Mouse (Mus musculus) neural tube, embryonic 13.5 days (tissue): ENCODE results near the gene Odf3b. TPM values are rescaled to one million over a fixed set of nuclear protein-coding genes. Genes with fewer than 3 reads are reported as not detected.
A peak's percentile ranks its signal among the peaks of the same experiment; 100 is the strongest.

Experiments used
- ATAC-seq: fragments of 200-750 bp; cut with Nextera tagmentation; 2 replicates; pipeline ENCODE4 v1.8.0; 2017; ENCODE audit warnings: low read depth, mild to moderate bottlenecking, moderate TSS enrichment, moderate library complexity
- H3K27ac ChIP-seq: fragments of 300-500 bp; sonication (generic); replicated peaks from 2 replicates; pipeline ENCODE4 v1.5.1; 2015; ENCODE audit warnings: moderate library complexity, mild to moderate bottlenecking, inconsistent platforms
- H3K27me3 ChIP-seq: fragments of 300-500 bp; sonication (generic); 2 replicates; pipeline ENCODE4 v1.6.1; 2015; ENCODE audit warnings: mild to moderate bottlenecking, inconsistent platforms
- H3K36me3 ChIP-seq: fragments of 300-500 bp; sonication (generic); 2 replicates; pipeline ENCODE4 v1.6.1; 2015; ENCODE audit warnings: mild to moderate bottlenecking, inconsistent platforms
- H3K4me1 ChIP-seq: fragments of 300-500 bp; sonication (generic); replicated peaks from 2 replicates; pipeline ENCODE4 v1.6.1; 2015; ENCODE audit warnings: inconsistent platforms
- H3K4me2 ChIP-seq: fragments of 300-500 bp; sonication (generic); 2 replicates; pipeline ENCODE4 v1.6.1; 2015; ENCODE audit warnings: inconsistent platforms, mild to moderate bottlenecking, moderate library complexity
- H3K4me3 ChIP-seq: fragments of 300-500 bp; sonication (generic); 2 replicates; pipeline ENCODE4 v1.5.1; 2015; ENCODE audit warnings: mild to moderate bottlenecking, inconsistent platforms
- H3K9ac ChIP-seq: fragments of 300-500 bp; sonication (generic); 2 replicates; pipeline ENCODE4 v1.6.1; 2015; ENCODE audit warnings: moderate library complexity, mild to moderate bottlenecking, inconsistent platforms
- H3K9me3 ChIP-seq: fragments of 300-500 bp; sonication (generic); 2 replicates; pipeline ENCODE4 v1.6.1; 2016; ENCODE audit warnings: inconsistent platforms
- WGBS: fragments of 180-500 bp; shearing (Covaris S2); methylation state at CpG from one replicate; pipeline ENCODE4 v1.1.7; 2015; 5-methylcytosine and 5-hydroxymethylcytosine counted together
- polyA plus RNA-seq: library from polyadenylated mRNA; unstranded; fragments of >200 nt; fragmentation: Nextera tagmentation; extraction: Ambion mirVana; gene quantifications from 2 replicates; pipeline ENCODE4 v1.2.1, GENCODE M21; 2015

Odf3b gene
- 0.27 and 1.9 TPM in 2 replicates for polyA plus RNA-seq

GRCm38 (mm10) chr15:89378831-89379401, at the start of gene Odf3b:
TSS of gene Odf3b (minus strand) at chr15:89379282.
- Histone ChIP-seq H3K4me2 (peak within 1 kb of the TSS; percentile 59), H3K4me3 (peak within 1 kb of the TSS; percentile 36), H3K4me1 (peaks cover 29% of the 10 kb centered on the region), H3K27me3 (peaks cover 70% of the 10 kb centered on the region), H3K9me3 (no peaks in the 10 kb centered on the region), H3K27ac (no peak within 1 kb of the TSS), H3K9ac (peak within 1 kb of the TSS; percentile 52), H3K36me3 (no peaks in the 10 kb centered on the region)
- ATAC-seq, result no peak
- WGBS, result under 1% methylated on average over 33 of the region's 33 CpGs

DNA sequence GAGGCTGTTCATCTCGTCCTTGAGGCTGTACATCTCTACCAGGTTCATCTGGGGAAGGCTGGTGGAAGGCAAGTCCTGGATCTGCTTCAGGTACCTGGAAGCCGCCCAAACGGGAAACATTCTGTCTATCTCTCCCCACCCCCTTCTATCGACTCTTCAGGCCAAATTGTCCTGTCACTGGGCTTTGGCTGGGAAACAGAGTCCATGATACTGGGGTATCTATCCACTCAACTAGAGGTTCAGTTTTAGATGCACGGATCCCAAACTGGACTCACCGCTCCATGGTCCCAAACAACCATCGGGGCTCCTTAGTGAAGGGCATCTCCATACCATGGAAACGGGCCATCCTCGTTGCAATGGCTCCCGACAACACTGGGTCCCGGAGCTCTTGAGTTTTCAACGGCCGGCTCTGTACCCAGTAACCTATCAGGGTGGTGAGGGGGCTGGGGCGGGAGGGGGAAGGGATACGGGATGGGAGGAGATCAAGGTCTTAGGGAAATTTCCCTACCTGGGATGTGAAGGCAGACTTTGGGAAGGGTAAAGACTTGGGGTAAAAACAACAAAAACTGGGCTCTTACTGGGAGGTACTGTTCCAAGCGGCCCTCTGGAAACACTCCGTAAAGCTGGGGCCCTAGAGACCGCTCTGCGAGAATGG, 49.2 kb upstream of the Odf3b start:
- Histone ChIP-seq H3K4me2 (peak overlapping the region; percentile 95), H3K4me3 (peak overlapping the region; percentile 77), H3K9ac (peak overlapping the region; percentile 87), H3K36me3 (peaks cover 37% of the 10 kb centered on the region), H3K27ac (no peak overlapping the region), H3K27me3 (no peaks in the 10 kb centered on the region), H3K9me3 (no peaks in the 10 kb centered on the region), H3K4me1 (peaks cover 33% of the 10 kb centered on the region)
- no peak for ATAC-seq
- 82% methylated on average over 19 of the region's 19 CpGs for WGBS

- peaks cover 49% of the 10 kb centered on the region for H3K36me3 ChIP-seq
Measured at GRCm38 (mm10) chr15:89426716-89427115, 47.6 kb upstream of the Odf3b start.

DNA sequence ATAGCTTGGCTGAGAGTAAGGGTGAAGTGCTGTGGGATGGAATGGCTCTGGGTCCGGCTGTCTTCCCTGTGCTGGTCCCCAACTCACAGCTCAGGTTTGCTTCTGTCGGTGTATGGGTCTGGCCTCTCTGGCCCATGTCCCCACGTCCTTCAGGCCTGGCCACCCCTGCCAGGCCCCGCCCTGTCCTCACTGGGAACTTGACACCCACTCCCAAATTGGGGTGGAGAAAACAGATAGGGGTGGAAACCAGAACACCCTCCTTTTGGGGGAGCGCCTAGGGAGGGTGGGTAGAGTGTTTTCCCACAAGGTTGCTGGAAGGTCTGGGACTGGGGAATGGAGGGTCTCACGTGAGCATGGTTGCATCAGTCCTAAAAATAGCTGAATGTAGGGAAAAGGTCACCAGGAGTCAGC, 46.6 kb upstream of the Odf3b start, which contains the start of gene Cpt1b:
Gene Cpt1b, minus strand, starts transcription at position 153 of the 411 bp plus-strand sequence.
- ATAC-seq, result no peak
- WGBS, result 31% methylated on average over 6 of the region's 6 CpGs
- no peaks in the 10 kb centered on the region for H3K27me3 ChIP-seq
- peaks cover 56% of the 10 kb centered on the region for H3K36me3 ChIP-seq
- H3K9ac ChIP-seq, result no peak within 1 kb of the TSS
- no peak within 1 kb of the TSS for H3K4me3 ChIP-seq
- H3K9me3 ChIP-seq, result no peaks in the 10 kb centered on the region
- peaks cover 20% of the 10 kb centered on the region for H3K4me1 ChIP-seq
- H3K4me2 ChIP-seq, result no peak within 1 kb of the TSS
- no peak within 1 kb of the TSS for H3K27ac ChIP-seq

More at GRCm38 (mm10) chr15:89426716-89427115, 47.6 kb upstream of the Odf3b start:
- Histone ChIP-seq H3K4me3 (no peak overlapping the region), H3K4me2 (no peak overlapping the region), H3K27ac (no peak overlapping the region), H3K9ac (no peak overlapping the region), H3K27me3 (no peaks in the 10 kb centered on the region), H3K9me3 (no peaks in the 10 kb centered on the region), H3K4me1 (peaks cover 30% of the 10 kb centered on the region)
- no peak for ATAC-seq
- WGBS, result 92% methylated on average over 10 of the region's 10 CpGs

GRCm38 (mm10) chr15:89424621-89425020, 45.5 kb upstream of the Odf3b start:
- Histone ChIP-seq H3K9me3 (no peaks in the 10 kb centered on the region), H3K9ac (no peak overlapping the region), H3K4me3 (no peak overlapping the region), H3K27me3 (no peaks in the 10 kb centered on the region), H3K4me2 (no peak overlapping the region), H3K36me3 (peaks cover 67% of the 10 kb centered on the region), H3K4me1 (peaks cover 13% of the 10 kb centered on the region), H3K27ac (no peak overlapping the region)
- WGBS, result 83% methylated on average over 8 of the region's 8 CpGs
- no peak for ATAC-seq

DNA sequence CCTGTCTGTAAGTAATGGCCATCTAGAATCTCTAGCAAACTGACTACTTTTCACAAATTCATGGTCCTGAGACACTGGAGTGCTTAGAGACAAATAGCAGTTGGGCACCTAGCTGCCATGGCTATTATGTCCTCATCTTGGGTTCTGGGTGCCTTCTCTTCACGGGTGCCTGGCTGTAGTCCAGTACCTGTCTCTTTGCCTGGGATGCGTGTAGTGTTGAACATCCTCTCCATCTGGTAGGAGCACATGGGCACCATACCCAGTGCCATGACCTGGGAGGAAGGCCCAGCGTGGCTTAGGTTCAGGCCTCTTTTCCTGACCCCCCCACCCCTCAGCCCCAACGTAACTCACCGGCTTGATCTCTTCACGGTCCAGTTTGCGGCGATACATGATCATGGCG, 42.9 kb upstream of the Odf3b start:
- Histone ChIP-seq H3K36me3 (peaks cover 84% of the 10 kb centered on the region), H3K4me1 (0 out of 2 replicates have a peak, but pooled peaks cover 2% of the 10 kb centered on the region), H3K9ac (no peak overlapping the region), H3K27me3 (no peaks in the 10 kb centered on the region), H3K4me2 (no peak overlapping the region), H3K27ac (no peak overlapping the region), H3K4me3 (no peak overlapping the region), H3K9me3 (no peaks in the 10 kb centered on the region)
- ATAC-seq, result no peak
- WGBS, result 93% methylated on average over 9 of the region's 9 CpGs

DNA sequence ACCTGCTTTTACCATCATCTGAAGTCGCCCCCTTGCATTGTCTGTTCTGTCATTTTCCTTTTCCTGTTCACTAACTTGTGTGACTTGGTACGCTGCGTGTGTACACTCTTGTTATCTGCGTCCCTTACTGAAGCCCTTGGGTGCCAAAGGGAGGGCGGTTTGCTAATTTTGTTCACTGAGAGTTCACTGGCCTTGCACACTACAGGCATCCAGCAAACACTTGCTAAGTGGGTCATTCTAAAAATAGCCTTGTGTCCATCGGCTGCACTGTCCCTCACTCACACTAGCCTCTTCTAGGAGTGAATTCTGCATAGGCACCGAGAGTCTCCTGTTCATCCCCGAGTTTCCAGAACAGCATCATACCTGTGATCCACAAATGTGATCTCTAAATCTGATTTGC, 36.2 kb upstream of the Odf3b start:
- Histone ChIP-seq H3K27me3 (no peaks in the 10 kb centered on the region), H3K9ac (no peak overlapping the region), H3K4me3 (no peak overlapping the region), H3K36me3 (peaks cover 42% of the 10 kb centered on the region), H3K4me1 (no peaks in the 10 kb centered on the region), H3K4me2 (no peak overlapping the region), H3K27ac (no peak overlapping the region), H3K9me3 (no peaks in the 10 kb centered on the region)
- no peak for ATAC-seq
- WGBS, result 93% methylated on average over 8 of the region's 8 CpGs

- Histone ChIP-seq H3K36me3 (no peaks in the 10 kb centered on the region), H3K9me3 (peaks cover 16% of the 10 kb centered on the region; the same call in 1 of the 2 replicates), H3K9ac (no peak within 1 kb of the TSS), H3K4me3 (no peak within 1 kb of the TSS), H3K27me3 (no peaks in the 10 kb centered on the region), H3K4me2 (no peak within 1 kb of the TSS), H3K4me1 (no peaks in the 10 kb centered on the region), H3K27ac (no peak within 1 kb of the TSS)
- 82% methylated on average over 24 of the region's 24 CpGs for WGBS
- no peak for ATAC-seq
Measured at GRCm38 (mm10) chr15:89410118-89410517, 31.0 kb upstream of the Odf3b start, which contains the start of gene Syce3. TSS of gene Syce3 (minus strand) at chr15:89410503.

DNA sequence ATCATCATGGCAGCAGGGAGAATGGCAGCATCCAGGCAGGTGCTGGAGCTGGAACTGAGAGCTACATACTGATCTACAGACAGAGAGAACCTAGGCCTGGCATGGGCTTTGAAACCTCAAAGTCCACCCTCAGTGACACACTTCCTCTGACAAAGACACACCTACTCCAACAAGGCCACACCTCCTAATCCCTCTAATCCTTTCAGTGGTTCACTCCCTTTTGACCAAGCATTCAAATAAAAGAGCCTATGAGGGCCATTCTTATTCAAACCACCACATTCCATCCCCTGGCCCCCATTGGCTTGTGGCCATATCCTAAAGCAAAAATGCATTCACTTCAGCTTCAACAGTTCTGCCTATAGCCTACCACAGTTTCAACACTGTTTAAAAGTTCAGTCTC, 27.6 kb upstream of the Odf3b start:
- H3K27me3 ChIP-seq, result no peaks in the 10 kb centered on the region
- no peaks in the 10 kb centered on the region for H3K4me1 ChIP-seq
- H3K4me3 ChIP-seq, result no peak overlapping the region
- ATAC-seq, result no peak
- H3K27ac ChIP-seq, result no peak overlapping the region
- H3K4me2 ChIP-seq, result no peak overlapping the region
- H3K9me3 ChIP-seq, result peaks cover 16% of the 10 kb centered on the region; the same call in 1 of the 2 replicates
- H3K9ac ChIP-seq, result no peak overlapping the region
- H3K36me3 ChIP-seq, result no peaks in the 10 kb centered on the region

DNA sequence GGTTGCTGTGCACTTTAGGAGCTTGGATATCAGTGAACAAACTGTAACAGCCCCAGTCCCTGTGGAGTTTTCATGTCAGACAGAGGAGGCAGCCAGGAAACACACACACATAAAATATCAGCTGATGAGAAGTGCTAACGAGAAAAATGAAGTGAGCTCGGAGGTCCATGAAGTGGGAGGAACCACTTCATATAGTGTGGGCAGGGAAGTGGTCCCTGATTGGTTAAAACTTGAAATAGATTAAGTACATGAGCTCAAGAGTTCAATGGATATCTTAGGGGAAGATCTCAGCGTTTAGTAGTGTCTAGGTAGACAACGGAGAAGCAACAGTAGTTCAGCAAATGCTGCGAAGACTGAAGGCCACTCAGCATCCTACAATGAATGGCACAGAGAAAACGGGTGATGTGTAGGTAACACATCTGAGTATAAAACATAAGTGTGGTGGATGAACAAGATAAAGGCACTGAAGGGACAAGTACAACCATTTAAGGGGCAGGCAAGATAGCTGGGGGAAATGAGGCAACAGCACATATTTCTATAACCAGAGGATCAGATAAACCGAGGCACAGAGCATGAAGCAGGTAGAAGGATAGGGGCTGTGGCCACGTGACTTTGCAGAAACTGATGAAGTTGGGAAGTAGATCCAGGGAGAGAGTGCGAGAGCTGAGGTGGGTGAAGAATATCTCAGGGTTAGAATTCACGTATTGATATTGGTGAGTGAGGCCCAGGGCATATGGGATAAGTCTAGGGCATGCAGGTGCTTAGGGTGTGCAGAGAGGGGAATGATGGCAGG, 25.9 kb upstream of the Odf3b start:
- Histone ChIP-seq H3K4me3 (no peak overlapping the region), H3K27me3 (no peaks in the 10 kb centered on the region), H3K27ac (no peak overlapping the region), H3K36me3 (no peaks in the 10 kb centered on the region), H3K9ac (no peak overlapping the region), H3K4me2 (no peak overlapping the region), H3K9me3 (peaks cover 16% of the 10 kb centered on the region; the same call in 1 of the 2 replicates), H3K4me1 (no peaks in the 10 kb centered on the region)
- ATAC-seq, result no peak
- WGBS, result 84% methylated on average over 10 of the region's 10 CpGs

DNA sequence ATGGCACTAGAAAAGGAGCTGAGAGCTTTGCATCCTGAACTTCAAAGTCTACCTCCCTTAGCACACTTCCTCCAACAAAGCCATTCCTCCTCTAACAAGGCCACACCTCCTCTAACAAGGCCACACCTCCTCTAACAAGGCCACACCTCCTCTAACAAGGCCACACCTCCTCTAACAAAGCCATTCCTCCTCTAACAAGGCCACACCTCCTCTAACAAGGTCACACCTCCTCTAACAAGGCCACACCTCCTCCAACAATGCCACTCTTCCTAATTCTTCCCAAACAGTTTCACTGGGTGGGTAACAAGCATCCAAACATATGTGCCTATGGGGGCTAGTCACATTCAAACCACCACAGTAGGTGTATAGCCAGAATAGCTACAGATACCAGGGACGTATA, 23.4 kb upstream of the Odf3b start:
- no peaks in the 10 kb centered on the region for H3K4me1 ChIP-seq
- H3K9ac ChIP-seq, result no peak overlapping the region
- H3K9me3 ChIP-seq, result peaks cover 7% of the 10 kb centered on the region; the same call in 1 of the 2 replicates
- H3K4me2 ChIP-seq, result no peak overlapping the region
- H3K4me3 ChIP-seq, result no peak overlapping the region
- no peaks in the 10 kb centered on the region for H3K27me3 ChIP-seq
- H3K27ac ChIP-seq, result no peak overlapping the region
- 90% methylated on average over 1 of the region's 1 CpGs for WGBS
- no peak for ATAC-seq
- no peaks in the 10 kb centered on the region for H3K36me3 ChIP-seq

DNA sequence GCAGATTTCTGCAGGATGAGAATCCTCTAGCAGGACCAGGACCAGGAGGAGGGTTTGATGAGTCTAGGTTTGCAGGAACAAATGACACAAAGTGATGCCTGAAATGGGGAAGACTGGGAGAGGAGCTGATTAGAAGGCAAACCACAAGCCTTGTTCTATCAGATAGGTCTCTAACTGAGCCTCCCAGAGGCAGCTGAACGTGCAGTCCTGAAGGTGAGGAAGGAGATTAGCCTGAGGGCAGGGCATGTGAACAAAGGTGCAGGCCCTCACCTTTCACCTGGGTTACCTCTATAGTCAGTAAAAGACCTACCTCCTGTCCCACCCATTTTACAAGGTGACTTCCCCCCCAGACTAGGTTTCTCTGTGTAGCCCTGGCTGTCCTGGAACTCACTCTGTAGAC, 20.6 kb upstream of the Odf3b start:
- H3K36me3 ChIP-seq, result no peaks in the 10 kb centered on the region
- no peak overlapping the region for H3K4me3 ChIP-seq
- no peaks in the 10 kb centered on the region for H3K27me3 ChIP-seq
- H3K9ac ChIP-seq, result no peak overlapping the region
- no peak overlapping the region for H3K4me2 ChIP-seq
- H3K9me3 ChIP-seq, result no peaks in the 10 kb centered on the region
- H3K27ac ChIP-seq, result no peak overlapping the region
- no peaks in the 10 kb centered on the region for H3K4me1 ChIP-seq
- ATAC-seq, result no peak
- WGBS, result 82% methylated on average over 1 of the region's 1 CpGs
